Mouse (Mus musculus) testis, adult 2 months (tissue): Measurements from ENCODE around the gene Fermt3.

Experiments used
- CTCF ChIP-seq: fragments of 200-500 bp; IDR thresholded peaks from 2 replicates; pipeline ENCODE4 v1.5.1; 2012; ENCODE audit warnings: low read depth, mild to moderate bottlenecking, inconsistent platforms, low read length, moderate library complexity; ENCODE audit not compliant: control insufficient read depth, insufficient read depth, insufficient replicate concordance
- POLR2A ChIP-seq: fragments of 200-500 bp; IDR thresholded peaks from 2 replicates; pipeline ENCODE4 v1.6.1; 2012; ENCODE audit warnings: low read depth, mild to moderate bottlenecking, inconsistent platforms, low read length, moderate library complexity; ENCODE audit not compliant: control insufficient read depth

DNA sequence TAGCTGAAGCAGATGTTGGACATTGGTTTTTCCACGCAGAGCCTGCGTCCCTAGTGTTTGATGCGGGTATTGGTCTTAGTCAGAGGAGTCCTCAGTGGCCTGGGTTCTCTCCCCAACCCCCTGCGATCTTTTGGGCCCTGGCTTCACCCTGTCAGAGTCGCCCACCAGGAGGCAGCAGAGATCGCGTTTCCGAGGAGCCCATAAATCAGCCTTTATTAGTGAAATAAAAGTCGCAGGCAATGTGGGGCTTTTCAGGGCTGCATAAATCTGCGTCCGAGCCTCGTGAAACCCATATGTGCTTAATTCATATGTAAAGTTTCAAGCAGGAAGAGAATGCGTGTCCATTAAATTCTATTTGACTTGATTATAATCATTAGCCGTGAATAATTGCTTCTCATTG, 48.9 kb upstream of the Fermt3 start:
- no peak for TF ChIP-seq POLR2A
- peak; percentile 42 for TF ChIP-seq CTCF
